Mouse (Mus musculus) kidney, postnatal 10 days (tissue): ENCODE measurements at regions not wholly inside any gene's neighbourhood (a gene's known extent, or its start where the extent isn't known, plus 50 kb on each side); places are given as distances from the start of the nearest gene placed in this dataset.
"Not testable (repeated sequence)": the region's sequence is repeated elsewhere in the genome, so short reads cannot be mapped to it uniquely, and the experiment has no call there.

Experiments
- DNase-seq: peaks from one replicate; pipeline ENCODE4 v3.0.0; 2021; ENCODE audit warnings: mixed read lengths

DNA sequence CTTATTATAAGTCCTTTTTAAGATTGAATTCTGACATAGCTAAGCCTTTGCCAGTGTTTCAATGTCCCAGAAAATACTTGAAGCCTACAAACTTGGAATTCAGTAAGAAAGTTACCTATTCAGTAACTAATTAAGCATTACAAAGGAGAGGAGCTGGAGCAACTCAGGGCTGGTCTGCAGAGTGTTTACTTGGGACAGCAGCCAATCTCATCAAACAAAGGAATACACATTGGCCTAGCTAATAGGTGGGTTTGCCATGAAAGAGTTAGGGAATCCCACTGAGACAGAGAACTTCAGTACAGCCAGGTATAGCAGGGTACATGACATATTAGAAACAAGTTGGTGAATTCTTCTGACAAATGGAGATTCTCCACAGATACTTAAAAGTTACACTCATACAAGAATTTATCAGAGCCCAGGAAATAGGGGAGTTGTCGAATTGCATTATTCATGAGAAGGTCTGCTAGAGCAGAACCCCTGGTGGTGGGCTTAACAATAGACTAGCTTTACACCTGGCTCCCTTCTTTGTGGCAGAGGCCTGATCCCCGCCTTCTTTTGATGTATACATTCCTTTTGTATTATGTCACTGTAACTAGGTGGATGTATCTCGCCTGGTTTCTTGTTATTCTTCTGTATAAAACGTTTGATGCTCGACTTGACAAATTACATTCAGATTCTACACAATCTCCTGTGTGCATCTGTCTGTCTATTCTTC lies 525.2 kb downstream of the 4930447F04Rik start:
- DNase-seq: not testable (repeated sequence)

- no peak for DNase-seq
Observed at GRCm38 (mm10) chrX:65769861-65770260, 534.2 kb downstream of the 4930447F04Rik start.

DNA sequence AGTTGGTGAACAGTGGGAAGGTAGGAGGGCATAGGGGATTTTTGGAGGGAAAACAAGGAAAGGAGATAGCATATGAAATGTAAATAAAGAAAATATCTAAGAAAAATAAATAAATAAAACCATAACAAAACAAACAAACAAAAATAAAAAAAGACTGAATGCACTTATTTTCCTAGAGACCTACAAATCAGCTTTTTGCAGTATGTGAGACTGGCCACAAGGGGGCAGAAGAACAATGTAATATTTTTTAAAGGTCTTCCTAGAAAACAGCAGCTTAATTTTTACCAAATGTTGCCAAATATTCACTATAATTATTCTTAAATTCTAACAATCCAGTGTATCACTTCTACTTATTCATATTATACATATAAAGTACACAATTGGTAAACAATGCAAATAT lies 569.4 kb downstream of the 4930447F04Rik start:
- peak; percentile 13 for DNase-seq

- DNase-seq: no peak
Observed at GRCm38 (mm10) chrX:65715562-65715961, 588.5 kb downstream of the 4930447F04Rik start.
